Mouse (Mus musculus) MEL (cell line): Measurements from ENCODE around the gene Atp1a1. TPM values are rescaled to one million over a fixed set of nuclear protein-coding genes. Genes with fewer than 3 reads are reported as not detected.

ENCODE experiments used
- DNase-seq: peaks from one replicate; pipeline ENCODE4 v3.0.0; 2011; ENCODE audit warnings: low read depth, low spot score
- H3K27ac ChIP-seq: 2 replicates; pipeline ENCODE4 v1.5.1; 2012; ENCODE audit warnings: low read depth, mild to moderate bottlenecking, control low read depth, low read length, moderate library complexity; ENCODE audit not compliant: control insufficient read depth
- H3K27me3 ChIP-seq, 2 experiments: fragments of 150-350 bp in 1 of 2; sonication (generic) in 1 of 2; 2 replicates each; pipeline ENCODE4 v1.6.1; 2012; ENCODE audit warnings: low read length in 2 of 2, mild to moderate bottlenecking in 2 of 2, improper control_type of control experiment in 1 of 2, moderate library complexity in 1 of 2; ENCODE audit not compliant: insufficient read depth in 2 of 2, control insufficient read depth in 1 of 2
- H3K36me3 ChIP-seq, 2 experiments: 2 replicates each; pipeline ENCODE4 v1.6.1; 2012 to 2014; ENCODE audit warnings: low read length in 2 of 2, improper control_type of control experiment in 1 of 2, inconsistent platforms in 1 of 2, mild to moderate bottlenecking in 1 of 2; ENCODE audit not compliant: insufficient read depth in 2 of 2, control insufficient read depth in 1 of 2
- H3K4me1 ChIP-seq, 2 experiments: fragments of 150-350 bp in 1 of 2; sonication (generic) in 1 of 2; 2 replicates each; pipeline ENCODE4 v1.6.1; 2012; ENCODE audit warnings: low read length in 2 of 2, improper control_type of control experiment in 1 of 2, mild to moderate bottlenecking in 1 of 2; ENCODE audit not compliant: insufficient read depth in 2 of 2, control insufficient read depth in 1 of 2
- H3K4me3 ChIP-seq, 2 experiments: fragments of 150-350 bp in 1 of 2; sonication (generic) in 1 of 2; 2 replicates each; pipeline ENCODE4 v1.5.1; 2012; ENCODE audit warnings: low read depth in 2 of 2, low read length in 2 of 2, mild to moderate bottlenecking in 2 of 2, moderate library complexity in 2 of 2, control low read depth in 1 of 2, improper control_type of control experiment in 1 of 2; ENCODE audit not compliant: control insufficient read depth in 1 of 2, insufficient read depth in 1 of 2
- H3K79me2 ChIP-seq: 2 replicates; pipeline ENCODE4 v1.6.1; 2012; ENCODE audit warnings: mild to moderate bottlenecking, low read length, moderate library complexity; ENCODE audit not compliant: control insufficient read depth, poor library complexity, insufficient read depth
- H3K9ac ChIP-seq: 2 replicates; pipeline ENCODE4 v1.6.1; 2012; ENCODE audit warnings: low read depth, mild to moderate bottlenecking, control low read depth, low read length, moderate library complexity; ENCODE audit not compliant: control insufficient read depth, poor library complexity, severe bottlenecking
- H3K9me3 ChIP-seq: fragments of 150-350 bp; sonication (generic); replicated peaks from 2 replicates; pipeline ENCODE4 v1.6.1; 2012; ENCODE audit warnings: mild to moderate bottlenecking, low read length, improper control_type of control experiment, moderate library complexity; ENCODE audit not compliant: insufficient read depth
- BHLHE40 ChIP-seq: IDR thresholded peaks from 2 replicates; pipeline ENCODE4 v1.6.1; 2012; ENCODE audit warnings: low read depth, mild to moderate bottlenecking, inconsistent platforms, low read length, improper control_type of control experiment, borderline replicate concordance
- ELF1 ChIP-seq: IDR thresholded peaks from 2 replicates; pipeline ENCODE4 v1.6.1; 2014; ENCODE audit warnings: low read depth, mild to moderate bottlenecking, inconsistent platforms, low read length, improper control_type of control experiment, moderate library complexity
- EP300 ChIP-seq, 2 experiments: IDR thresholded peaks; 2 replicates each; pipeline ENCODE4 v1.6.1; 2011; ENCODE audit warnings: improper control_type of control experiment in 2 of 2, low read length in 2 of 2, low read depth in 1 of 2, mild to moderate bottlenecking in 1 of 2
- ETS1 ChIP-seq: IDR thresholded peaks from 2 replicates; pipeline ENCODE4 v1.6.1; 2012; ENCODE audit warnings: low read depth, mild to moderate bottlenecking, inconsistent platforms, low read length, improper control_type of control experiment, moderate library complexity
- GABPA ChIP-seq: IDR thresholded peaks from 2 replicates; pipeline ENCODE4 v1.6.1; 2012; ENCODE audit warnings: low read depth, mild to moderate bottlenecking, inconsistent platforms, low read length, improper control_type of control experiment, moderate library complexity
- GATA1 ChIP-seq: IDR thresholded peaks from 2 replicates; pipeline ENCODE4 v1.6.1; 2011; ENCODE audit warnings: low read depth, low read length, improper control_type of control experiment
- HCFC1 ChIP-seq: IDR thresholded peaks from 2 replicates; pipeline ENCODE4 v1.6.1; 2012; ENCODE audit warnings: low read depth, mild to moderate bottlenecking, inconsistent platforms, low read length, improper control_type of control experiment, moderate library complexity
- KAT2A ChIP-seq: conservative IDR thresholded peaks from 2 replicates; pipeline ENCODE4 v1.6.1; 2012; ENCODE audit warnings: low read depth, low read length, improper control_type of control experiment, inconsistent platforms
- MAX ChIP-seq: IDR thresholded peaks from 2 replicates; pipeline ENCODE4 v1.6.1; 2011; ENCODE audit warnings: low read length, improper control_type of control experiment
- MEF2A ChIP-seq: IDR thresholded peaks from 2 replicates; pipeline ENCODE4 v1.6.1; 2014; ENCODE audit warnings: low read depth, mild to moderate bottlenecking, inconsistent platforms, low read length, improper control_type of control experiment; ENCODE audit not compliant: poor library complexity, insufficient replicate concordance, severe bottlenecking; ENCODE audit errors: extremely low read depth
- MXI1 ChIP-seq: IDR thresholded peaks from 2 replicates; pipeline ENCODE4 v1.6.1; 2011; ENCODE audit warnings: mild to moderate bottlenecking, low read depth, low read length, improper control_type of control experiment
- NRF1 ChIP-seq: IDR thresholded peaks from 2 replicates; pipeline ENCODE4 v1.6.1; 2014; ENCODE audit warnings: low read depth, mild to moderate bottlenecking, inconsistent platforms, low read length, improper control_type of control experiment, moderate library complexity; ENCODE audit not compliant: poor library complexity, insufficient read depth, severe bottlenecking
- POLR2A ChIP-seq, 2 experiments: IDR thresholded peaks; 2 replicates each; pipeline ENCODE4 v1.6.1; 2011 to 2012; ENCODE audit warnings: low read length in 2 of 2, mild to moderate bottlenecking in 2 of 2, control low read depth in 1 of 2, improper control_type of control experiment in 1 of 2, low read depth in 1 of 2, moderate library complexity in 1 of 2; ENCODE audit not compliant: control insufficient read depth in 1 of 2, insufficient read depth in 1 of 2, poor library complexity in 1 of 2
- POLR2AphosphoS2 ChIP-seq: IDR thresholded peaks from 2 replicates; pipeline ENCODE4 v1.6.1; 2011; ENCODE audit warnings: low read length, improper control_type of control experiment
- RAD21 ChIP-seq: IDR thresholded peaks from 2 replicates; pipeline ENCODE4 v1.6.1; 2011; ENCODE audit warnings: mild to moderate bottlenecking, low read depth, low read length, improper control_type of control experiment
- RCOR1 ChIP-seq: IDR thresholded peaks from 2 replicates; pipeline ENCODE4 v1.6.1; 2012; ENCODE audit warnings: low read depth, mild to moderate bottlenecking, inconsistent platforms, low read length, improper control_type of control experiment
- TBP ChIP-seq: IDR thresholded peaks from 2 replicates; pipeline ENCODE4 v1.8.0; 2011; ENCODE audit warnings: low read depth, low read length, improper control_type of control experiment
- UBTF ChIP-seq: IDR thresholded peaks from 2 replicates; pipeline ENCODE4 v1.6.1; 2012; ENCODE audit warnings: low read depth, mild to moderate bottlenecking, inconsistent platforms, low read length, improper control_type of control experiment, moderate library complexity, borderline replicate concordance; ENCODE audit not compliant: insufficient read depth
- USF1 ChIP-seq: IDR thresholded peaks from 2 replicates; pipeline ENCODE4 v1.6.1; 2014; ENCODE audit warnings: low read depth, mild to moderate bottlenecking, inconsistent platforms, low read length, improper control_type of control experiment, moderate library complexity
- ZMIZ1 ChIP-seq: IDR thresholded peaks from 2 replicates; pipeline ENCODE4 v1.6.1; 2012; ENCODE audit warnings: low read depth, mild to moderate bottlenecking, inconsistent platforms, low read length, improper control_type of control experiment, moderate library complexity
- polyA plus RNA-seq, 2 experiments: library from polyadenylated mRNA; stranded (reverse) in 1 of 2; unstranded in 1 of 2; fragments of >175 nt in 1 of 2; fragments of >200 nt in 1 of 2; gene quantifications; 2 replicates each; pipeline versions ENCODE4 v1.2.1 to v1.2.4; 2012; ENCODE audit warnings: low replicate concordance in 2 of 2, low read depth in 1 of 2; ENCODE audit not compliant: insufficient read length in 2 of 2, insufficient read depth in 1 of 2, missing spikeins in 1 of 2
- total RNA-seq: library from RNA; depleted of rRNA; stranded (reverse); fragments of 300-350 nt; gene quantifications from 2 replicates; pipeline ENCODE4 v1.2.3, GENCODE M21; 2012

Gene Atp1a1
- total and polyA plus RNA-seq, 3 experiments = 136 to 174 TPM; not detected in 1

DNA sequence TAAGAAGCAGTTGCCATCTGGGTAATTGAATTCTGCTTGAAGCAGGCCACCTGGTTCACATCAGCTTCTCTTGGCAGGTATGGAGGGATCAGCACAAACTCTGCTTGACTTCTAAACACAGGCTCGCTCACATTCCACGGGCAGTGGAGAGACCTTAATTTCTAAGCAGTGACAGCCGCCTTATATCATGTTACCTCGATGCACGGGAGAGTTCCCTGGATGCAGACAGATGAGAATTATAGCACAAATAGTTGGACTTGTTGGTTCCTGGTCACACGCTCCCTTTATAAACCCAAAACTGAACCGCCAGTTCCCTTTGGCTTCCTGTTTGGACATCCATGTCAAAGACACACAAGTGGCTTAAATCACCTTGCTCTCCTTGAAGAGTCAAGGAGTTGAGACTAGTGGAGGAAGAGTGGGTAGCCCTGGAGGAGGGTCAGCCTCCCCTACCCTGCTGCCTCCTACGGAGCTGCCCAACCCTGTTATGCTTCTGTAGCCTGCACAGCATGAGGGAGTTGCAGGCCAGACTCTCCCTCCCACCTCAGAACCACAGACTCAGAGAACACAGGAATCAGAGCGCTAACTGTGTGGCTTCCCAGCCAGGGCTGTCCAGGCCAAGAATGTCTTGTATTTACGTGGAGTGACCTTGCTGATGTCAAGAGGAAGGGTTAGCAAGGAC lies 7.5 kb upstream of the Atp1a1 start:
- no peaks in the 10 kb centered on the region for H3K36me3 ChIP-seq
- H3K79me2 ChIP-seq = no peaks in the 10 kb centered on the region
- peaks cover 2 to 4% of the 10 kb centered on the region in 2 experiments for H3K27me3 ChIP-seq
- no peak for DNase-seq
- no peak for TF ChIP-seq TBP
- no peak for TF ChIP-seq KAT2A
- no peak for TF ChIP-seq GABPA
- TF ChIP-seq UBTF = no peak
- no peaks in the 10 kb centered on the region for H3K4me1 ChIP-seq
- no peak overlapping the region for H3K9ac ChIP-seq
- H3K9me3 ChIP-seq = no peaks in the 10 kb centered on the region
- H3K27ac ChIP-seq = no peak overlapping the region
- H3K4me3 ChIP-seq = no peak overlapping the region

DNA sequence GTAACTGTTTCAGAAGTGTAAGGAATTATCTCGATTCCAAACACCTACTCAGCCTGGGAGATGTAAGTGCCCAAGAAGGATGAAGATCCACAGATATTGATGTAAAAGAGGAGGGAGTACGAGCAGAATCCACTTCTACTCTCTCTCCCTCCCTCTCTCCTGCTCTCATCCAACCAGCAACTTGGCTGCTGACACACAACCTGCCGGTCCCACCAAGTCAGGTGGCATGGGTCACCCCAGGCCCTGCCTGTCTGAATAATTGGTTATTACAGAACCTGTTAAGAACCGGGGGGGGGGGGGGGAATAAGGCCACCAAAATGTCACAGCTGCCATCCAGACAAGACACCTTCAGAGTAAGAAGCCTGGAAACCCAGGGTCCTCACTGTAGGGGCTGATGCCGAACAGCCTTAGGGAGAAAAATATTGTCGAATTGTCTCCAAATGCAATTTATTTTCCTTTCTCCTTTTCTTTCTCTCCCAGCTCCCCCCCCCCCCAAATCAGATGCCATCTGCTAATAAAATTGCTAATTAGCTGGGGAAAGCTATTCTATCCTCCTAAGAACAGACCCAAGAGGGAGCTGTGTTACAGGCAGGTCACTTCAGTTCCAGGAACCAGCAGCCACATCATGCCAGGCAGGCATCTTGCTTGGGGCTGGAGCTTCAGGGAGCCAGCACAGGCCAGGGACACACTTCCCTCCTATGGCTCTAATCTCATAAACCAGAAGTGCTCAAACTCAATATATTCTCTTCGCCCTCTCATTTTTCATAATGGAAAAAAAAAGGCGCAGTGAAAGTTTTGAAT lies 6.7 kb upstream of the Atp1a1 start:
- Histone ChIP-seq H3K27ac (no peak overlapping the region), H3K27me3 (peaks cover 2 to 5% of the 10 kb centered on the region in 2 experiments), H3K36me3 (no peaks in the 10 kb centered on the region), H3K79me2 (no peaks in the 10 kb centered on the region), H3K4me3 (no peak overlapping the region), H3K9me3 (no peaks in the 10 kb centered on the region), H3K4me1 (no peaks in the 10 kb centered on the region), H3K9ac (no peak overlapping the region)
- no peak for DNase-seq
- TF ChIP-seq NRF1 (no peak), MXI1 (no peak), MAX (no peak), UBTF (no peak), ZMIZ1 (no peak), ELF1 (no peak), POLR2A (IDR thresholded peaks at IDR 0.05; ENCODE audit: control insufficient read depth in 1 of 2, insufficient read depth in 1 of 2, low read depth in 1 of 2, low read length in 2 of 2, poor library complexity in 1 of 2) (no peak), MEF2A (no peak), RCOR1 (no peak), EP300 (IDR thresholded peaks at IDR 0.05; ENCODE audit: low read depth in 1 of 2, low read length in 2 of 2) (no peak), GATA1 (no peak), ETS1 (no peak), RAD21 (no peak), POLR2AphosphoS2 (no peak), KAT2A (no peak), BHLHE40 (no peak), USF1 (no peak), HCFC1 (no peak)
